Mouse (Mus musculus) intestine, postnatal 0 days (tissue): ENCODE measurements at regions not wholly inside any gene's neighbourhood (a gene's known extent, or its start where the extent isn't known, plus 50 kb on each side); places are given as distances from the start of the nearest gene placed in this dataset.

Experiments
- ATAC-seq: fragments of 200-750 bp; cut with Nextera tagmentation; 2 replicates; pipeline ENCODE4 v1.8.0; 2017; ENCODE audit warnings: mild to moderate bottlenecking, moderate TSS enrichment, moderate library complexity
- H3K27ac ChIP-seq: fragments of 300-500 bp; sonication (generic); 2 replicates; pipeline ENCODE4 v1.5.1; 2014; ENCODE audit warnings: mild to moderate bottlenecking, low read depth, low read length, moderate library complexity
- H3K27me3 ChIP-seq: fragments of 300-500 bp; sonication (generic); replicated peaks from 2 replicates; pipeline ENCODE4 v1.6.1; 2014; ENCODE audit warnings: low read length, mixed read lengths; ENCODE audit not compliant: control insufficient read depth, insufficient read depth
- H3K36me3 ChIP-seq: fragments of 300-500 bp; sonication (generic); 2 replicates; pipeline ENCODE4 v1.6.1; 2014; ENCODE audit warnings: mild to moderate bottlenecking, moderate library complexity; ENCODE audit not compliant: control insufficient read depth, insufficient read depth
- H3K4me1 ChIP-seq: fragments of 300-500 bp; sonication (generic); replicated peaks from 2 replicates; pipeline ENCODE4 v1.6.1; 2014; ENCODE audit warnings: antibody characterized with exemption, low read length, mixed read lengths; ENCODE audit not compliant: control insufficient read depth, insufficient read depth
- H3K4me2 ChIP-seq: fragments of 300-500 bp; sonication (generic); replicated peaks from 2 replicates; pipeline ENCODE4 v1.6.1; 2014; ENCODE audit warnings: low read depth, mild to moderate bottlenecking, moderate library complexity
- H3K4me3 ChIP-seq: fragments of 300-500 bp; sonication (generic); 2 replicates; pipeline ENCODE4 v1.5.1; 2014; ENCODE audit warnings: low read depth, low read length
- H3K9ac ChIP-seq: fragments of 300-500 bp; sonication (generic); 2 replicates; pipeline ENCODE4 v1.6.1; 2014; ENCODE audit warnings: mild to moderate bottlenecking, low read depth, low read length
- H3K9me3 ChIP-seq: fragments of 300-500 bp; sonication (generic); 2 replicates; pipeline ENCODE4 v1.6.1; 2016; ENCODE audit warnings: mixed run types; ENCODE audit not compliant: control insufficient read depth
- CTCF ChIP-seq: sonication (generic); IDR thresholded peaks from 2 replicates; pipeline ENCODE4 v1.5.1; 2016; ENCODE audit warnings: low read depth, mild to moderate bottlenecking, control low read depth, antibody characterized with exemption, moderate library complexity
- WGBS: fragments of 180-500 bp; shearing (Covaris S2); extraction: QIAGEN DNeasy Blood & Tissue Kit; methylation state at CpG from one replicate; pipeline ENCODE4 v1.1.7; 2014; 5-methylcytosine and 5-hydroxymethylcytosine counted together

- Histone ChIP-seq H3K4me3 (no peak overlapping the region), H3K27ac (no peak overlapping the region), H3K36me3 (no peaks in the 10 kb centered on the region), H3K4me2 (no peak overlapping the region), H3K9ac (no peak overlapping the region), H3K4me1 (no peaks in the 10 kb centered on the region), H3K27me3 (no peaks in the 10 kb centered on the region), H3K9me3 (no peaks in the 10 kb centered on the region)
- TF ChIP-seq CTCF: no peak
- ATAC-seq: no peak
- WGBS: 30% methylated on average over 3 of the region's 3 CpGs
Observed at GRCm38 (mm10) chr5:106789136-106789535, 92.0 kb upstream of the Zfp644 start.

DNA sequence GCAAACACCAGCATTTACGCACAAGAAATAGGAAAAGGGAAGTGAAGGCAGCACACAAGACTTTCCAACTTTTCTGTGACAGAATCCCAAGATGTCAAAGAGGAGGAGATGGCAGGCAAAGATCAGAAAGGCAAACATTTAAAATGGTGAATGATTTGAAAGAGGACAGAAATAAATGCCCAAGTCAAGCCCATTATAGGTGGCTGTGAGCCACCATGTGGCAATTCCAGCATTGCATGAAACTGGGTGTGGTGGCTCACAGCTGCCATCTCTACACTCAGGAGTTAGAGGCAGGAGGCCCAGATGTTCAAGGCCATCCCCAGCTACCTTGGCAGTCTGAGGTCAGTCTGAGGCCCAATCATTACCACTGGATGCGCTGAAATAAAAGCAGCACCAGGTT is 88.0 kb upstream of the Zfp644 start:
- no peaks in the 10 kb centered on the region for H3K9me3 ChIP-seq
- H3K4me1 ChIP-seq: no peaks in the 10 kb centered on the region
- no peak overlapping the region for H3K4me2 ChIP-seq
- no peaks in the 10 kb centered on the region for H3K36me3 ChIP-seq
- ATAC-seq: no peak
- H3K4me3 ChIP-seq: no peak overlapping the region
- no peak overlapping the region for H3K27ac ChIP-seq
- peak; percentile 21; the same call in 1 of the 2 replicates for TF ChIP-seq CTCF
- 87% methylated on average over 2 of the region's 2 CpGs for WGBS
- H3K27me3 ChIP-seq: no peaks in the 10 kb centered on the region
- no peak overlapping the region for H3K9ac ChIP-seq

- H3K4me2 ChIP-seq: 0 out of 2 replicates have a peak overlapping the region, but pooled peaks have one; percentile 21
- ATAC-seq: no peak
Observed at GRCm38 (mm10) chr5:106783864-106784609, 87.0 kb upstream of the Zfp644 start.

DNA sequence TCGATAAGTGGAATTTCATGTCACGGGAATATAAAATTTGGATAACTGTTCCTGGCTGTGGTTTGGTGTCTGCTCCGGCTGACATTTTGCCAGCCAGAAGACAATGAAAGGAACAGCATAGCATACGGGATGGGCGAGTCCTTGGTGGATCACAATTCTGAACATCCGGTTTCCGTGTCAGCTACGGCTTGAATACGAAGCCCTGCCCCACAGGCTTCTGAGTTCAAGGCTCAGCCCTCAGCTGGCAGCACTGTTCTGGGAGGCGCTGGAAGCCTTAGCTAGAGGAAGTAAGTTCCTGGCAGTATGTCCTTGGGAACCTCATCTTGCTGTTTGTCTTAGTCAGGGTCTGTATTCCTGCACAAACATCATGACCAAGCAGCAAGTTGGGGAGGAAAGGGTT is 83.7 kb upstream of the Zfp644 start:
- Histone ChIP-seq H3K4me2 (no peak overlapping the region), H3K4me1 (no peaks in the 10 kb centered on the region), H3K4me3 (no peak overlapping the region), H3K27ac (no peak overlapping the region), H3K9ac (no peak overlapping the region), H3K36me3 (no peaks in the 10 kb centered on the region), H3K9me3 (no peaks in the 10 kb centered on the region), H3K27me3 (no peaks in the 10 kb centered on the region)
- no peak for TF ChIP-seq CTCF
- 95% methylated on average over 10 of the region's 10 CpGs for WGBS
- ATAC-seq: no peak

More at GRCm38 (mm10) chr5:106783864-106784609, 87.0 kb upstream of the Zfp644 start:
- no peaks in the 10 kb centered on the region for H3K36me3 ChIP-seq
- H3K27ac ChIP-seq: no peak overlapping the region
- no peak for TF ChIP-seq CTCF
- no peak overlapping the region for H3K9ac ChIP-seq
- H3K9me3 ChIP-seq: no peaks in the 10 kb centered on the region
- H3K4me1 ChIP-seq: no peaks in the 10 kb centered on the region
- WGBS: 21% methylated on average over 11 of the region's 11 CpGs
- H3K4me3 ChIP-seq: no peak overlapping the region
- no peaks in the 10 kb centered on the region for H3K27me3 ChIP-seq

DNA sequence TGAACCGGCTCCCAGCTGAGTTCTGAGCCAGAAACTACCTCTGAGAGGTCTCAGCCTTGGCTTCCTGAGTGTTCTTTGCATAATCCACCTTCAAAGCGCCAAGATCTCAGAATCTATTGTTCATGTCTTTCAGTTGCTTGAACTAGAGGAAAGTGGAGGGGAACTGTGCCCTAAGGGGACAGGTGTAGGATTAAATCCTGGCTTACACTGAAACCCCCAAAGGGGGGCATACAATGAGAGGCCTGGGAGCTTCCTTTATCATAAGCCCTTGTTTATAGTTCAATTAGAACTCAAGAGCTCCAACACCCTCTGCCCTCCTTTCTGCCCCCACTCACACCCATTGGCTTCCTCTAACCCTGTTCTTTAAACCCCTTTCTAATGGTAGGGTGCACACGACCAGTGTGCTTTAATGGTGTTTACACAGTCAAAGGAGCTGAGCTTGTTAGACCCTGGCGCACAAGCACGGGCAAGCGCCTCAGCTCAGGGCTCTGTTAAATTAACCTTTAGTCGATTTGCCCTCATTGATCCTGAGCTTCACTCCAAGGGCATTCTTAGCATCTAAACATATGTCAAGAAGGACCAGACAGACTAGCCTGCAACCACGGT is 81.2 kb upstream of the Zfp644 start:
- no peak for TF ChIP-seq CTCF
- Histone ChIP-seq H3K27ac (no peak overlapping the region), H3K27me3 (no peaks in the 10 kb centered on the region), H3K36me3 (no peaks in the 10 kb centered on the region), H3K9ac (no peak overlapping the region), H3K4me3 (no peak overlapping the region), H3K9me3 (no peaks in the 10 kb centered on the region), H3K4me1 (no peaks in the 10 kb centered on the region), H3K4me2 (no peak overlapping the region)
- ATAC-seq: no peak
- WGBS: 38% methylated on average over 8 of the region's 8 CpGs

DNA sequence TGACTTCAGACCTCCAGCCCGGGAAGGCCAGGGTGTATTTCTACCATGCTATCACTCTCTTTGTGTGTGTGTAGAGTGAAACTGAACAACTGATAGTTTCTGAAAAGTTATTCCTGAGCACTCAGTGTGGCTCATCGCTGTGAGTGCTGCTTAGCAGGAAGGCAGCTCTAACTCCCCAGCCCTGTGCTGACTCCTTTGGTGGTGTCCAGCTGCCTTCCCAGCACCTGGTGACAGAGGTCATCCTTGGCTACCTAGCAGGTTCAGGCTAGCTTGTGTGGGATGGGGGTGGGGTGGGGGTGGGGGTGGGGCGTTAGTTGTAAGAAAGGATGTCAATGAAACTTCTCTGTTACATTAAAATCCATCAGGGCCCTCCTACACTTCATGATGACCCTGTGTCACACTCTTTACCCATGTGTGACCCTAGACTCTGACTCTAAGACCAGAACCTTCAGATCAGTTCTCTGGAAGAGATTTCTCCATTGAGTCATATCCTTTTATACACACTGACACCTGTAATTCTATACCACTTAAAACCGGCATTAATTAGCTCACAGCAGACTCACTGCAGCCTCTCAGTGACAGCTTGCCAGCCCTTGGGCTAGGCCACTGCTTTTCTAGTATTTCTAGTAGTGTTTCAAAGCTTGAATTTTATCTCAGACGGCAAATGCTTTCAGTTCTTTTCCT is 78.1 kb upstream of the Zfp644 start:
- Histone ChIP-seq H3K27ac (no peak overlapping the region), H3K9me3 (no peaks in the 10 kb centered on the region), H3K27me3 (no peaks in the 10 kb centered on the region), H3K36me3 (no peaks in the 10 kb centered on the region), H3K4me2 (no peak overlapping the region), H3K4me1 (no peaks in the 10 kb centered on the region), H3K9ac (no peak overlapping the region), H3K4me3 (no peak overlapping the region)
- WGBS: 65% methylated on average over 5 of the region's 5 CpGs
- TF ChIP-seq CTCF: no peak
- no peak for ATAC-seq
